Mouse (Mus musculus): Measurements from ENCODE around the gene Ammecr1. TPM values are rescaled to one million over a fixed set of nuclear protein-coding genes. Genes with fewer than 3 reads are reported as not detected.
A peak's percentile ranks its signal among the peaks of the same experiment; 100 is the strongest.

Ammecr1 gene
- polyA plus RNA-seq, 1 experiment from 2014 or later, result 6.4 TPM

GRCm38 (mm10) chrX:142983638-142984037 is 17.1 kb upstream of the Ammecr1 start:
- no peak overlapping the region for H3K4me2 ChIP-seq (ENCODE audit: low read depth, low read length)
- H3K27ac ChIP-seq (ENCODE audit: low read length), result no peak overlapping the region
- 59% methylated on average over 6 of the region's 6 CpGs for WGBS (ENCODE audit: insufficient replicate concordance)
- no peak overlapping the region for H3K4me3 ChIP-seq (ENCODE audit: low read depth, low read length)
- no peaks in the 10 kb centered on the region for H3K36me3 ChIP-seq (ENCODE audit: control insufficient read depth, insufficient read depth)
- H3K27me3 ChIP-seq (ENCODE audit: control insufficient read depth, insufficient read depth, low read depth, low read length), result no peaks in the 10 kb centered on the region
- H3K9ac ChIP-seq (ENCODE audit: low read depth, low read length), result no peak overlapping the region
- no peak for ATAC-seq (ENCODE audit: low read depth)
- H3K9me3 ChIP-seq (replicated peaks; ENCODE audit: control insufficient read depth, low read length), result no peaks in the 10 kb centered on the region
- peaks cover 16% of the 10 kb centered on the region for H3K4me1 ChIP-seq (ENCODE audit: control insufficient read depth, low read depth, low read length)

DNA sequence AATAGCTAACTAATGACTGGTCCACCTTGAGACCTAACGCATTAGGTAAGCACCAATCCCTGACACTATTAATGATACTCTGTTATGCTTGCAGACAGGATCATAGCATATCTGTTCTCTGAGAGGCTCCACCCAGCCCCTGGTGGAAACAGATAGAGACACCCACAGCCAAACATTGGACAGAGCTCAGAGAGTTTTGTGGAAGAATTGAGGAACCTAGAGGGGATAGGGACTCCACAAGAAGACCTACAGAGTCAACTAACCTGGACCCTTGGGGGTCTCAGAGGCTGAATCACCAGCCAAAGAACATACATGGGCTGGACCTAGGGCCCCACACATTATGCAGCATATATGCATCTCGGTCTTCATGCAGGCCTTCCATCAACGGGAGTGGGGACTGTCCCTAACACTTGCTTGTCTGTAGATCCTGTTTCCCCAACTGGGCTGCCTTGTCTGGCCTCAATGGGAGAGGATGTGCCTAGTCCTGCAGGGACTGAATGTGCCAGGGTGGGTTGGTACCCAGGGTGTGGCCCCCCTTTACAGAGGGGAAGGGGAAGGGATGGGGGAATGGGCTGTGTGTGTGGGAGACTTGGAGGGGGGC is 15.1 kb upstream of the Ammecr1 start:
- peak overlapping the region; percentile 45 for H3K4me2 ChIP-seq (ENCODE audit: low read depth, low read length)
- no peak overlapping the region for H3K4me3 ChIP-seq (ENCODE audit: low read depth, low read length)
- peak overlapping the region; percentile 44; the same call in 1 of the 2 replicates for H3K9ac ChIP-seq (ENCODE audit: low read depth, low read length)
- peaks cover 16% of the 10 kb centered on the region for H3K4me1 ChIP-seq (ENCODE audit: control insufficient read depth, low read depth, low read length)
- H3K27ac ChIP-seq (ENCODE audit: low read length), result peak overlapping the region; percentile 74
- no peaks in the 10 kb centered on the region for H3K27me3 ChIP-seq (ENCODE audit: control insufficient read depth, insufficient read depth, low read depth, low read length)
- no peaks in the 10 kb centered on the region for H3K9me3 ChIP-seq (replicated peaks; ENCODE audit: control insufficient read depth, low read length)
- no peaks in the 10 kb centered on the region for H3K36me3 ChIP-seq (ENCODE audit: control insufficient read depth, insufficient read depth)
- peak; percentile 97 for ATAC-seq (ENCODE audit: low read depth)
- WGBS (ENCODE audit: insufficient replicate concordance), result 60% methylated on average over 3 of the region's 3 CpGs

GRCm38 (mm10) chrX:142980855-142981529 is 14.5 kb upstream of the Ammecr1 start:
- 23% methylated on average over 2 of the region's 2 CpGs for WGBS (ENCODE audit: insufficient replicate concordance)
- Histone ChIP-seq H3K36me3 (ENCODE audit: control insufficient read depth, insufficient read depth) (no peaks in the 10 kb centered on the region), H3K27me3 (ENCODE audit: control insufficient read depth, insufficient read depth, low read depth, low read length) (no peaks in the 10 kb centered on the region), H3K4me2 (ENCODE audit: low read depth, low read length) (peak overlapping the region; percentile 45), H3K9me3 (replicated peaks; ENCODE audit: control insufficient read depth, low read length) (no peaks in the 10 kb centered on the region), H3K9ac (ENCODE audit: low read depth, low read length) (no peak overlapping the region), H3K27ac (ENCODE audit: low read length) (peak overlapping the region; percentile 74), H3K4me1 (ENCODE audit: control insufficient read depth, low read depth, low read length) (peaks cover 16% of the 10 kb centered on the region), H3K4me3 (ENCODE audit: low read depth, low read length) (no peak overlapping the region)
- ATAC-seq (ENCODE audit: low read depth), result peak; percentile 50

DNA sequence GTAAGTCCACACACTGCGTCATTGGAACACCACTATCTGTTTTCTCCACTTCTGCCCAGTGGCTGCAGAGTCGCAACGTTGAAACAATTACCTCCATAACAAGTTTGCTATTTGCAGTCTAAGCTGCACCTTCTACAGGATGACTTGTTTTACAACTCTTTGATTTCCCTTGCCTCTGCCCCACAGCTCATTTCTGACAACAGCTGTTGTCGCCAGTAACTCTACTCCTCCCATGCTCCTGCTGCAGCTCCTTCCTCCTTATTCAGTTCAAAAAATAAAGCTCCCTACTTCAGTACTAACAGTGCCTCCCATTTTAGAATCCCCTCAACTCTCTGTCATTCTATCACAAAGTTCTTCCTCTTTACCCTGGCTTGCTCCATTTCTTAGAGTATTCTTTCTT is 12.7 kb upstream of the Ammecr1 start:
- Histone ChIP-seq H3K9me3 (replicated peaks; ENCODE audit: control insufficient read depth, low read length) (no peaks in the 10 kb centered on the region), H3K4me3 (ENCODE audit: low read depth, low read length) (no peak overlapping the region), H3K27ac (ENCODE audit: low read length) (no peak overlapping the region), H3K9ac (ENCODE audit: low read depth, low read length) (no peak overlapping the region), H3K4me1 (ENCODE audit: control insufficient read depth, low read depth, low read length) (peaks cover 16% of the 10 kb centered on the region), H3K4me2 (ENCODE audit: low read depth, low read length) (no peak overlapping the region), H3K27me3 (ENCODE audit: control insufficient read depth, insufficient read depth, low read depth, low read length) (no peaks in the 10 kb centered on the region), H3K36me3 (ENCODE audit: control insufficient read depth, insufficient read depth) (no peaks in the 10 kb centered on the region)
- WGBS (ENCODE audit: insufficient replicate concordance), result 65% methylated on average over 4 of the region's 4 CpGs
- ATAC-seq (ENCODE audit: low read depth), result no peak

GRCm38 (mm10) chrX:142972443-142972970 is 6.0 kb upstream of the Ammecr1 start:
- H3K9me3 ChIP-seq (replicated peaks; ENCODE audit: control insufficient read depth, low read length), result no peaks in the 10 kb centered on the region
- H3K4me3 ChIP-seq (ENCODE audit: low read depth, low read length), result no peak overlapping the region
- 0 out of 2 replicates have a peak, but pooled peaks cover 3% of the 10 kb centered on the region for H3K27me3 ChIP-seq (ENCODE audit: control insufficient read depth, insufficient read depth, low read depth, low read length)
- H3K4me2 ChIP-seq (ENCODE audit: low read depth, low read length), result peak overlapping the region; percentile 31; the same call in 1 of the 2 replicates
- H3K9ac ChIP-seq (ENCODE audit: low read depth, low read length), result peak overlapping the region; percentile 41
- H3K27ac ChIP-seq (ENCODE audit: low read length), result peak overlapping the region; percentile 85
- no peaks in the 10 kb centered on the region for H3K36me3 ChIP-seq (ENCODE audit: control insufficient read depth, insufficient read depth)
- peaks cover 5% of the 10 kb centered on the region for H3K4me1 ChIP-seq (ENCODE audit: control insufficient read depth, low read depth, low read length)
- peak; percentile 98 for ATAC-seq (ENCODE audit: low read depth)
- 24% methylated on average over 7 of the region's 7 CpGs for WGBS (ENCODE audit: insufficient replicate concordance)

DNA sequence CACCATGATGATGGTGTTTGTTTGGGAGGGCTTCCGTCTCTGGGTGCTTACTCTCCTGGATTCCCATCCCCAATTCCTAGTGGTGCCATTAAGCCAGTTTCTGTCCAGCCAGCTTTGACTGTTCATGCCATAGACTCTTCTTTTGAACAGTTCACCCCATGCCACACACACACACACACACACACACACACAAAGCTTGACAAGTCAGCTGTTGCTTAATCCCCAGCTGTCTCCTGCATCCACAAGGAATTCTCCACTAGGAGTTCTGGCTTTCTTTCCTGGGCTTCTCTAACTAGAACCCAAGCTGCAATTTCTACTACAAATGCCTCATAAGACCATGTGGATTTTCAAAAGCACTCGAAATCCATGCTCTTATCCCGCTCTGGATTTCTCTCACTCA is 5.2 kb upstream of the Ammecr1 start:
- no peaks in the 10 kb centered on the region for H3K9me3 ChIP-seq (replicated peaks; ENCODE audit: control insufficient read depth, low read length)

DNA sequence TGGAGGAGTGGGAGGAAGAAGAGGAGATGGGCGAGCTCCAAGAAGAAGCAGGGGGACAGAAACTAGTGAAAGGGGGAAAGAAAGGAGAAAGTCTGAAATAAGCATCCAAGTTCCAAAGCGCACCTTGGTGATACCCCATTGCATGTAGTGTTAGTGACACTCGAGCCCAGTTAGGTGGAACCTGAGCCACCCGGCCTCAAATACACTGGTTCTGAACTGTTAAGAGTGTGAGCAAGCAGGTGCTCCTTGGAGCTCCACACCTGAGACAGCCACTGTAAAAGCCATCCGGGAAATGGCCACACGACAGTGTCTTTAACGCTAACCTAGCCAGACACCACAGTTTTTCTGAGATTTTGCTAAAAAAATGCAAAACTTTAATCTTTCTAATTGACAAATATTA is 539 bp upstream of the Ammecr1 start:
- Histone ChIP-seq H3K36me3 (ENCODE audit: control insufficient read depth, insufficient read depth) (peaks cover 2% of the 10 kb centered on the region), H3K27me3 (ENCODE audit: control insufficient read depth, insufficient read depth, low read depth, low read length) (peaks cover 3% of the 10 kb centered on the region; the same call in 1 of the 2 replicates), H3K9ac (ENCODE audit: low read depth, low read length) (peak overlapping the region; percentile 91), H3K4me3 (ENCODE audit: low read depth, low read length) (peak overlapping the region; percentile 83), H3K27ac (ENCODE audit: low read length) (peak overlapping the region; percentile 61), H3K4me2 (ENCODE audit: low read depth, low read length) (peak overlapping the region; percentile 72), H3K9me3 (replicated peaks; ENCODE audit: control insufficient read depth, low read length) (no peaks in the 10 kb centered on the region; the same call in 1 of the 2 replicates), H3K4me1 (ENCODE audit: control insufficient read depth, low read depth, low read length) (peaks cover 2% of the 10 kb centered on the region)
- WGBS (ENCODE audit: insufficient replicate concordance), result 40% methylated on average over 7 of the region's 7 CpGs
- no peak for ATAC-seq (ENCODE audit: low read depth)

More for the DNA sequence above, 5.2 kb upstream of the Ammecr1 start:
- ATAC-seq (ENCODE audit: low read depth), result no peak
- WGBS (ENCODE audit: insufficient replicate concordance), result 80% methylated on average over 3 of the region's 3 CpGs
- H3K4me1 ChIP-seq (ENCODE audit: control insufficient read depth, low read depth, low read length), result peaks cover 7% of the 10 kb centered on the region
- peaks cover 3% of the 10 kb centered on the region; the same call in 1 of the 2 replicates for H3K27me3 ChIP-seq (ENCODE audit: control insufficient read depth, insufficient read depth, low read depth, low read length)
- no peak overlapping the region for H3K27ac ChIP-seq (ENCODE audit: low read length)
- H3K4me2 ChIP-seq (ENCODE audit: low read depth, low read length), result no peak overlapping the region
- no peaks in the 10 kb centered on the region for H3K36me3 ChIP-seq (ENCODE audit: control insufficient read depth, insufficient read depth)
- no peak overlapping the region for H3K9ac ChIP-seq (ENCODE audit: low read depth, low read length)
- no peak overlapping the region for H3K4me3 ChIP-seq (ENCODE audit: low read depth, low read length)

DNA sequence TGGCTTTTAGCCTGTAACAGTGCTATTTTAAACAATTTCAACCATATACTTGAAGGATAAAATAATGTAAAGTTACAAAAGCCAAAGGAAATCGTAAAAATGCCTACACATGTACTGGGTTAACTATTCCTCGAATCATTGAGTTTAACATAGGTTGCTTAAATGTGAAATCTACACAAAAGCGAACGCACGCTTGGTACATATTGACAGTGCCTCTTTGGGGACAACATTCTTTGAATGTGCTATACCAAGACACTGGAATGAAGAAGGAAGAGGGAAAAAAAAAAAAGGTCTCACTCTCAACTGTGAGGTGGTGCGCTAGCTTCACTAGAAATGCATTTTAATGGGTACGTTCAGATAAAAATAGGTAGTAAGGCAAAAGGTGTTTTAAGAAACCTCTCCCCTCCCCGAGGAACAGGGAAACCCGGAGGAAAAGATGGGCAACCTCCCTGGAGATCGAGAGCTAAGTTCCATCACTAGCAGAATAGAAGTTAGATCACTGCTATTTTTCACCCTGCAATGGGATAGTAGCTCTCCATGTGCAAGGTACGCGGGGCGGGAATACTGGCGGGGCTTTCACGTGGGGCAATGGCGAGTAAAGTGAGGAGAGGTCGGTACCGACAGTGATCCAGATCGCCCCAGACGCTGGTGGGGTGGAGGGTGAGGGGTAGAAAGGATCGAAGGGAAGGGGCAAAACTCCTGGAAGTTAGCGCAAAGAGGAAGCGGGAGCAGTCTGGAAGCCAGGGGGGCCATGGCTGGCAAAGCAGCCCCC is 1.1 kb downstream of the Ammecr1 start:
- Histone ChIP-seq H3K27ac (ENCODE audit: low read length) (peak overlapping the region; percentile 88), H3K36me3 (ENCODE audit: control insufficient read depth, insufficient read depth) (peaks cover 2% of the 10 kb centered on the region), H3K9ac (ENCODE audit: low read depth, low read length) (peak overlapping the region; percentile 91), H3K27me3 (ENCODE audit: control insufficient read depth, insufficient read depth, low read depth, low read length) (peaks cover 3% of the 10 kb centered on the region; the same call in 1 of the 2 replicates), H3K4me1 (ENCODE audit: control insufficient read depth, low read depth, low read length) (peaks cover 2% of the 10 kb centered on the region), H3K4me3 (ENCODE audit: low read depth, low read length) (peak overlapping the region; percentile 83), H3K9me3 (replicated peaks; ENCODE audit: control insufficient read depth, low read length) (no peaks in the 10 kb centered on the region; the same call in 1 of the 2 replicates), H3K4me2 (ENCODE audit: low read depth, low read length) (peak overlapping the region; percentile 61)
- 23% methylated on average over 23 of the region's 23 CpGs for WGBS (ENCODE audit: insufficient replicate concordance)
- ATAC-seq (ENCODE audit: low read depth), result no peak

Measured in liver, embryonic 16.5 days (tissue).